Mouse (Mus musculus) ES-Bruce4 (cell line): Measurements from ENCODE around the gene Tcl1. TPM values are rescaled to one million over a fixed set of nuclear protein-coding genes. Genes with fewer than 3 reads are reported as not detected.
A peak's percentile ranks its signal among the peaks of the same experiment; 100 is the strongest.

Experiments used
- H3K27ac ChIP-seq: 2 replicates; pipeline ENCODE4 v1.5.1; 2012; ENCODE audit warnings: low read length, inconsistent platforms; ENCODE audit not compliant: insufficient read depth
- H3K27me3 ChIP-seq: 2 replicates; pipeline ENCODE4 v1.6.1; 2012; ENCODE audit warnings: mild to moderate bottlenecking, low read length, inconsistent platforms; ENCODE audit not compliant: control insufficient read depth, poor library complexity, insufficient read depth, severe bottlenecking
- H3K36me3 ChIP-seq: 2 replicates; pipeline ENCODE4 v1.6.1; 2012; ENCODE audit warnings: inconsistent platforms, mild to moderate bottlenecking, low read length, moderate library complexity; ENCODE audit not compliant: control insufficient read depth, poor library complexity, insufficient read depth, severe bottlenecking
- H3K4me1 ChIP-seq: one replicate; pipeline ENCODE4 v1.8.1; 2011; ENCODE audit warnings: low read length; ENCODE audit not compliant: control insufficient read depth, insufficient read depth
- H3K4me3 ChIP-seq: 2 replicates; pipeline ENCODE4 v1.5.1; 2011; ENCODE audit warnings: low read depth, mild to moderate bottlenecking, low read length
- H3K9ac ChIP-seq: 2 replicates; pipeline ENCODE4 v1.6.1; 2012; ENCODE audit warnings: low read depth, mild to moderate bottlenecking, inconsistent platforms; ENCODE audit not compliant: poor library complexity, severe bottlenecking
- H3K9me3 ChIP-seq: replicated peaks from 2 replicates; pipeline ENCODE4 v1.6.1; 2012; ENCODE audit warnings: mild to moderate bottlenecking, low read length, inconsistent platforms; ENCODE audit not compliant: control insufficient read depth, poor library complexity, insufficient read depth, severe bottlenecking
- CTCF ChIP-seq: IDR thresholded peaks from one replicate; pipeline ENCODE4 v1.8.1; 2011; ENCODE audit warnings: low read depth, low read length
- EP300 ChIP-seq: IDR thresholded peaks from 2 replicates; pipeline ENCODE4 v1.6.1; 2011; ENCODE audit warnings: low read depth, low read length; ENCODE audit not compliant: insufficient read depth
- POLR2A ChIP-seq: IDR thresholded peaks from one replicate; pipeline ENCODE4 v1.8.1; 2011; ENCODE audit warnings: low read length; ENCODE audit not compliant: insufficient read depth
- polyA plus RNA-seq: library from polyadenylated mRNA; stranded (reverse); fragments of >200 nt; gene quantifications from 2 replicates; pipeline ENCODE4 v1.2.4, GENCODE M21; 2011; ENCODE audit warnings: low read depth; ENCODE audit not compliant: missing spikeins, insufficient read depth, insufficient read length

Gene Tcl1
- polyA plus RNA-seq = 47.2 and 52.8 TPM in 2 replicates

- Histone ChIP-seq H3K4me1 (peaks cover 8% of the 10 kb centered on the region), H3K27ac (peak within 1 kb of the TSS; percentile 28), H3K27me3 (no peaks in the 10 kb centered on the region), H3K4me3 (peak within 1 kb of the TSS; percentile 50), H3K36me3 (no peaks in the 10 kb centered on the region), H3K9me3 (no peaks in the 10 kb centered on the region), H3K9ac (peak within 1 kb of the TSS; percentile 22)
- TF ChIP-seq POLR2A = no peak
- TF ChIP-seq EP300 = peak; percentile 75
These were observed at the start of gene Tcl1 for GRCm38 (mm10) chr12:105222601-105223319. TSS of gene Tcl1 (minus strand) at chr12:105222793.

- H3K36me3 ChIP-seq = no peaks in the 10 kb centered on the region
- H3K27ac ChIP-seq = no peak overlapping the region
- no peak overlapping the region for H3K4me3 ChIP-seq
- H3K9ac ChIP-seq = no peak overlapping the region
- peaks cover 3% of the 10 kb centered on the region for H3K4me1 ChIP-seq
- no peaks in the 10 kb centered on the region for H3K9me3 ChIP-seq
- TF ChIP-seq POLR2A (no peak), EP300 (no peak), CTCF (no peak)
- H3K27me3 ChIP-seq = no peaks in the 10 kb centered on the region
These were observed 48.7 kb upstream of the Tcl1 start for GRCm38 (mm10) chr12:105271016-105271965.

DNA sequence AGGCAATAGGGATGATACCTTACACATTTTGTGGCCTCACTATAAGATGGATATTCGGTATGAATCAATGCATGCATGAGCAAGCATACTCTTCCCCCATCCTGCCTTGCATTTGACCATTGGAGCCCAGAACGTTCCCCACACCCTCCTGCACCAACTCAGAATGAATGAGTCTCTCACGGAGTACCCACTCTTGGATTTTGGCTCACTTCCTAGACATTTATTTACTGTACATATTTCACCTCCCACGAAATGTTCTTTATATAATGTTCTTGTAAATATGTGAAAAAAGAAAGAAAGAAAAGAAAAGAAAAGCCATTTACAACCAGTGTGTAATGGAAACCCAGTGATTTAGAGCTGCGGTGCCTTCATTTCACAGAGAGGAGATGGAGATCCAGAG is 44.5 kb upstream of the Tcl1 start:
- TF ChIP-seq EP300 (no peak), POLR2A (no peak), CTCF (no peak)
- no peak overlapping the region for H3K9ac ChIP-seq
- H3K27me3 ChIP-seq = no peaks in the 10 kb centered on the region
- H3K36me3 ChIP-seq = no peaks in the 10 kb centered on the region
- H3K27ac ChIP-seq = no peak overlapping the region
- H3K9me3 ChIP-seq = no peaks in the 10 kb centered on the region
- H3K4me3 ChIP-seq = no peak overlapping the region
- H3K4me1 ChIP-seq = peaks cover 3% of the 10 kb centered on the region

DNA sequence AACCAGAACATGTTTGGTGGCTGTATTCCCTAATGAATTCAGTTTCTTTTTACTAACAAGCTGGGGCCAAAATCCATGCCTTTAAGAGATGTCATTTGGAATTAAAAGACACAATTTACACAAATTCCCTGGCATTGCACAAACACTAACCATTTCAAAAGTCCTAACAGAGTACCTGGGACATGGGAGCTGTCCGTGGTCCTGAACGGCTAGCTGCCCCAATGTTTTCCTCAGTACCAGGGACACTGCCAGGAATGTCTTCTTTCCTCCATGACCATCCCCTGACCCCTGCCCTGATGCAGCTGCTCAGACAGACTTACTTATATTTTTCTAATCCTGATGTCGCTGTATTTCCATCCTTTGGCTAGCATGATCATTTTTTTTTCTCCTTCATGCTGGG is 43.5 kb upstream of the Tcl1 start:
- no peak overlapping the region for H3K9ac ChIP-seq
- TF ChIP-seq CTCF = no peak
- no peaks in the 10 kb centered on the region for H3K27me3 ChIP-seq
- no peaks in the 10 kb centered on the region for H3K4me1 ChIP-seq
- no peaks in the 10 kb centered on the region for H3K36me3 ChIP-seq
- no peaks in the 10 kb centered on the region for H3K9me3 ChIP-seq
- no peak overlapping the region for H3K4me3 ChIP-seq
- no peak overlapping the region for H3K27ac ChIP-seq

DNA sequence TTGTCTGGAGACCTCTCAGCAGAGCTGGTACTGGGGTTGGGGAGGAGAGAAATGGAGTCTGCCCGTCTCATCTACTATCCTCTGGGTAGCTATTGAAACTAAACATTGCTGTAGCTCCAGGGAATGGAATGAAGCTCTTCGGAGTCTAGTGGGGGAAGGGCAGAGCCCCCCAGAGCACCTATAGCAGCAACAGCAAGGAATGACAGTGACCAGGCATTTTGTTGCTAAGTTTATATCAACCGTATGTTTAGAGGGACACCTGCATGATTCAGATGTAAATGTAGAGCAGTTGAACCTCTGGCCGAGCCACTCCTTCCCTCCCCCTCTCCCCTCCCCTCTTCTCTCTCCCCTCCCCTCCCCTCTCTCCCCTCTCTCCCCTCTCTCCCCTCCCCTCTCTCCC is 36.6 kb upstream of the Tcl1 start:
- Histone ChIP-seq H3K27ac (peak overlapping the region; percentile 78), H3K4me3 (peak overlapping the region; percentile 58), H3K36me3 (no peaks in the 10 kb centered on the region), H3K27me3 (no peaks in the 10 kb centered on the region), H3K4me1 (peaks cover 1% of the 10 kb centered on the region), H3K9me3 (no peaks in the 10 kb centered on the region), H3K9ac (peak overlapping the region; percentile 7; the same call in 1 of the 2 replicates)
- TF ChIP-seq CTCF = no peak
- TF ChIP-seq EP300 = peak; percentile 92
- no peak for TF ChIP-seq POLR2A

DNA sequence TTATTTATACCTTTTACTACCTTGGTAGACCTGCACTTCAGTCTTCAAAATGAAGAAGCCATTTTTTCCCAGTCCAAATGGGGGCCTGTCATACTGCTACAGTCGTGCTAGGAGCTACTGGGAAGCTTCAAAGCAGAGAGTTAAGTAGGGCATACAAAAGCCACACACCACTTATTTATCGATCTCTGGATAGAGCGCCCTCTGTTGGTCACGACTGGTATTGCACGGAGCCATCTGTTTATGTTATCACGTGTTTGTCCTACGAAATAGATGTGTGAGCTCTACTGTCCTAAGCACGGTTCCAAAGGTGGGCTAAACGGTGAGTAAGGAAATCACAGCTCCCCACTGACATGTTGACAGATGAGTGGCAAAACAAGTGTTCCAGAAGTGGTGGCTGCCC is 36.2 kb upstream of the Tcl1 start:
- Histone ChIP-seq H3K4me3 (peak overlapping the region; percentile 58), H3K9me3 (no peaks in the 10 kb centered on the region), H3K27ac (peak overlapping the region; percentile 78), H3K36me3 (no peaks in the 10 kb centered on the region), H3K27me3 (no peaks in the 10 kb centered on the region), H3K9ac (peak overlapping the region; percentile 7; the same call in 1 of the 2 replicates), H3K4me1 (peaks cover 1% of the 10 kb centered on the region)
- peak; percentile 16 for TF ChIP-seq CTCF
- TF ChIP-seq POLR2A = no peak
